In genomic region chr11:109557419-109557818, GRCm38 (mm10) we compare ENCODE assay signal across 17 mouse cellular contexts. TPM values are rescaled to one million over a fixed set of nuclear protein-coding genes. Genes with fewer than 3 reads are reported as not detected.
A peak's percentile ranks its signal among the peaks of the same experiment; 100 is the strongest.
DNase-seq lines count a peak whose midpoint lies in the region; ATAC-seq and TF ChIP-seq lines count a peak whose summit lies in the region.
"Had no signal": no experiment of that assay in that cellular context is flagged by ENCODE, and none has a peak within 500 bp of the region (broad histone marks: within the 10 kb centered on the region; RNA-seq: fewer than 3 reads in every experiment).

No protein-coding gene starts in this region.

- H3K27ac ChIP-seq in heart, embryonic 10.5 days = peak overlapping the region; percentile 69
- peak overlapping the region; percentile 97 for H3K27ac ChIP-seq in liver, embryonic 16.5 days (ENCODE audit: low read length)
- H3K27ac ChIP-seq: lung, embryonic 15.5 days had no signal

- H3K4me1 ChIP-seq in heart, embryonic 10.5 days = peaks cover 43% of the 10 kb centered on the region
- H3K4me1 ChIP-seq in G1E (ENCODE audit: insufficient read depth, low read depth, low read length) = peaks cover 85% of the 10 kb centered on the region
- peaks cover 80% of the 10 kb centered on the region for H3K4me1 ChIP-seq in liver, embryonic 16.5 days (ENCODE audit: control insufficient read depth, low read depth, low read length)

- peak overlapping the region; percentile 47 for H3K4me2 ChIP-seq in liver, embryonic 16.5 days (ENCODE audit: low read depth, low read length)
- H3K4me2 ChIP-seq: lung, embryonic 15.5 days had no signal

- H3K4me3 ChIP-seq in heart, embryonic 10.5 days = no peak overlapping the region
- H3K4me3 ChIP-seq in G1E (ENCODE audit: low read depth, low read length) = peak overlapping the region; percentile 21; the same call in 1 of the 2 replicates
- H3K4me3 ChIP-seq in liver, embryonic 16.5 days (ENCODE audit: low read depth, low read length) = peak overlapping the region; percentile 10; the same call in 1 of the 2 replicates
- H3K4me3 ChIP-seq: lung, embryonic 15.5 days had no signal

- H3K9me3 ChIP-seq in heart, embryonic 10.5 days = no peaks in the 10 kb centered on the region
- H3K9me3 ChIP-seq in G1E (replicated peaks) = no peaks in the 10 kb centered on the region
- H3K9me3 ChIP-seq in liver, embryonic 16.5 days (replicated peaks; ENCODE audit: control insufficient read depth, low read length) = no peaks in the 10 kb centered on the region
- H3K9me3 ChIP-seq: lung, embryonic 15.5 days had no signal

- TF ChIP-seq CTCF in G1E (IDR thresholded peaks at IDR 0.05; ENCODE audit: low read depth, low read length) = no peak

- ATAC-seq in G1E (ENCODE audit: extremely low read depth, insufficient number of reproducible peaks, low FRiP score, poor library complexity, severe bottlenecking) = peak; percentile 90
- peak; percentile 82 for ATAC-seq in erythroblast, adult 5-6 weeks (replicated peaks; ENCODE audit: low FRiP score, poor library complexity, severe bottlenecking)
- peak; percentile 90 for ATAC-seq in liver, embryonic 16.5 days (ENCODE audit: low read depth)
- ATAC-seq: hindbrain, embryonic 16.5 days; midbrain, embryonic 16.5 days had no signal

- WGBS in heart, embryonic 10.5 days = 54% methylated on average over 11 of the region's 11 CpGs
- 18% methylated on average over 11 of the region's 11 CpGs for WGBS in liver, embryonic 16.5 days (ENCODE audit: insufficient replicate concordance)

- peak; percentile 85 for DNase-seq in heart, embryonic 10.5 days (ENCODE audit: low spot score)
- no peak for DNase-seq in heart, adult 11 months
- peak; percentile 66 for DNase-seq in G1E (ENCODE audit: low spot score)
- DNase-seq in lung, postnatal 10 days = no peak
- no peak for DNase-seq in cerebellum, postnatal 4 days (ENCODE audit: low spot score in 2 of 2)
- DNase-seq in cerebellum, postnatal 36 days = no peak
- DNase-seq: cerebellum, adult 8-10 months; gastrocnemius, postnatal 14 days; kidney, adult 8-10 months; right cerebral cortex, postnatal 14 days; thymus, postnatal 25 days had no signal

- H3K36me3 ChIP-seq in heart, embryonic 10.5 days = no peaks in the 10 kb centered on the region
- no peaks in the 10 kb centered on the region for H3K36me3 ChIP-seq in G1E (replicated peaks)
- H3K36me3 ChIP-seq in liver, embryonic 16.5 days (ENCODE audit: control insufficient read depth, insufficient read depth) = no peaks in the 10 kb centered on the region
- H3K36me3 ChIP-seq: lung, embryonic 15.5 days had no signal

- no peaks in the 10 kb centered on the region for H3K27me3 ChIP-seq in heart, embryonic 10.5 days (ENCODE audit: insufficient read depth, poor library complexity, severe bottlenecking)
- H3K27me3 ChIP-seq in G1E (ENCODE audit: insufficient read depth, low read length) = no peaks in the 10 kb centered on the region
- no peaks in the 10 kb centered on the region for H3K27me3 ChIP-seq in liver, embryonic 16.5 days (ENCODE audit: control insufficient read depth, insufficient read depth, low read depth, low read length)
- H3K27me3 ChIP-seq: CH12.LX; lung, embryonic 15.5 days had no signal

- peak overlapping the region; percentile 70 for H3K9ac ChIP-seq in liver, embryonic 16.5 days (ENCODE audit: low read depth, low read length)
- H3K9ac ChIP-seq: lung, embryonic 15.5 days had no signal

RNA-seq across cellular contexts. Expression of gene Wipi1, which starts 54.3 kb away (rescaled TPM):
- polyA plus RNA-seq in heart, embryonic 10.5 days (2016; fragmentation: Nextera tagmentation; extraction: Ambion mirVana) = 29.8 and 38.8 TPM in 2 replicates
- 14.0 and 15.0 TPM in 2 replicates for total RNA-seq in G1E (2014; fragmentation: Nextera tagmentation)
- 4.8 and 5.0 TPM in 2 replicates for total RNA-seq in G1E (2017)
- 12.6 and 15.4 TPM in 2 replicates for polyA plus RNA-seq in G1E (2012)
- total RNA-seq in erythroblast, adult 5-6 weeks (2015; ENCODE audit: low replicate concordance) = 20.1 and 24.0 TPM in 2 replicates
- total RNA-seq in erythroblast, adult 5-6 weeks (2017; ENCODE audit: low replicate concordance) = 21.0 and 25.6 TPM in 2 replicates
- polyA plus RNA-seq in liver, embryonic 16.5 days (2015; fragmentation: Nextera tagmentation; extraction: Ambion mirVana) = 23.6 and 24.0 TPM in 2 replicates

Comparison
In these comparisons a context has a peak if more than half of its experiments do, and no peak if none do; other contexts are left out.
1. DNase-seq: peak in heart, embryonic 10.5 days (single experiment) and G1E (single experiment); none in heart, adult 11 months (single experiment), lung, postnatal 10 days (single experiment), cerebellum, postnatal 4 days (0 of 2) and cerebellum, postnatal 36 days (0 of 2).
2. Peak in every context shown above with its lines, with median percentiles within 50 percentile points of each other: ATAC-seq.